Comparison of ENCODE assay signal across 24 mouse cellular contexts in the genomic region with DNA sequence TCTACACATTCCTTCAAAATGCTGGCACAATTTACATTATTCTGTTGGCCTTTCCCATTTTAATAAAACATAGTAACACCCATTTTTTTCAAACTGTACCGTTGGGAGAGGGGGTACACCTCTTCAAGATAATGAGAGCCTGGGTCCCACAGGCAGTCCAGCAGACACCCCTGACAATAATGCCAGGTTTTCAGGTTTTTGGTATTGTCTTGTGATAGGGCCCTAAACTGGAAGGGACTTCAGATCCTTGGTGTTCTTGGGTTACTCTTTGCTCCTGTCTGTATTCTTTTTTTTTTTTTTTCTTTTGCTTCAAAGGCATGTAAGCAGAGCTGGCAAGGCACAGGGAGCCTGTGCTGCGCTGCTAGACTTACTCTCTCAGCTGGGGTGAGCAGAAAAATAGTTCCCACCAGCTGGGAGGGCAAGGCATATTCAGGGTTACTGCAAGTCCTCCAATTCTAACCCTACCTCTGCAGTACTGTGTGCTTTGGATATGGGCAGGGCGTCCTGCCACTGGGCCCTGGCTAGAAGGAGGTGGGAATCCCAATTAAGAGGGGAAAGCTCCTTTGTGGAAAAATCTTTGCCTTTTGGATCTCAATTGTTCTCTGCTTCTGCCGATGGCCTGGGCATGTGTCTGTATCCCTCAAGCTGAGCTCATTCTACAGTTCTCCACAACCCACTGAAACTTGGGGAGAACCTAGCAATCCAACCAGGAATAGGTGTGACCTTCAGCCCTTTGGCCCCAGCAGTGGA. TPM values are rescaled to one million over a fixed set of nuclear protein-coding genes. Genes with fewer than 3 reads are reported as not detected.
DNase-seq lines count a peak whose midpoint lies in the region; ATAC-seq and TF ChIP-seq lines count a peak whose summit lies in the region.
"Had no signal": no experiment of that assay in that cellular context is flagged by ENCODE, and none has a peak within 500 bp of the region (broad histone marks: within the 10 kb centered on the region; RNA-seq: fewer than 3 reads in every experiment).

No protein-coding gene starts in this region.

- TF ChIP-seq POLR2A in brain, embryonic 14.5 days (IDR thresholded peaks at IDR 0.05; ENCODE audit: borderline replicate concordance, extremely low read depth, insufficient read depth, insufficient read length, poor library complexity, severe bottlenecking), result no peak
- no peak for TF ChIP-seq POLR2A in thymus, adult 2 months (IDR thresholded peaks at IDR 0.05; ENCODE audit: control insufficient read depth, extremely low read depth, insufficient read depth, low read length, poor library complexity)

- H3K4me1 ChIP-seq in hindbrain, embryonic 15.5 days (replicated peaks), result peaks cover 11% of the 10 kb centered on the region; the same call in 1 of the 2 replicates
- peaks cover 27% of the 10 kb centered on the region for H3K4me1 ChIP-seq in midbrain, embryonic 14.5 days (ENCODE audit: control insufficient read depth, insufficient read depth, low read length)
- no peaks in the 10 kb centered on the region for H3K4me1 ChIP-seq in thymus, adult 2 months (replicated peaks; ENCODE audit: control insufficient read depth, insufficient read depth, low read length)
- H3K4me1 ChIP-seq: liver, embryonic 13.5 days had no signal

- H3K9me3 ChIP-seq in hindbrain, embryonic 15.5 days, result no peaks in the 10 kb centered on the region
- no peaks in the 10 kb centered on the region for H3K9me3 ChIP-seq in midbrain, embryonic 14.5 days (ENCODE audit: control insufficient read depth, low read length)
- H3K9me3 ChIP-seq: heart, embryonic 12.5 days; kidney, embryonic 15.5 days; liver, embryonic 13.5 days had no signal

- peaks cover 88% of the 10 kb centered on the region for H3K27me3 ChIP-seq in hindbrain, embryonic 15.5 days
- peaks cover 42% of the 10 kb centered on the region for H3K27me3 ChIP-seq in midbrain, embryonic 14.5 days (ENCODE audit: control insufficient read depth, insufficient read depth, low read length)
- peaks cover 29% of the 10 kb centered on the region for H3K27me3 ChIP-seq in thymus, adult 2 months (ENCODE audit: control insufficient read depth, insufficient read depth, low read length)

- DNase-seq in cerebellum, adult 9-11 months, result peak; percentile 42
- no peak for DNase-seq in cerebellum, postnatal 14 days
- DNase-seq in brain, embryonic 14.5 days (ENCODE audit: low read depth), result peak; percentile 31
- DNase-seq in midbrain, embryonic 14.5 days, result no peak
- no peak for DNase-seq in thymus, adult 2 months
- no peak for DNase-seq in thymus, postnatal 10 days (ENCODE audit: low spot score in 2 of 2)
- DNase-seq: adrenal gland, postnatal 10 days; cerebellum, adult 8-10 months; gastrocnemius, postnatal 14 days; heart, postnatal 10 days; kidney, adult 11 months; kidney, postnatal 4 days; liver, embryonic 13.5 days; lung, adult 2 months; lung, postnatal 14 days; retina, postnatal 1 day; thymus, postnatal 4 days had no signal

- 12% methylated on average over 4 of the region's 4 CpGs for WGBS in hindbrain, embryonic 15.5 days
- WGBS in midbrain, embryonic 14.5 days, result 9% methylated on average over 4 of the region's 4 CpGs
- WGBS in thymus, adult 2 months, result 15% methylated on average over 4 of the region's 4 CpGs

- peak overlapping the region; percentile 21; the same call in 1 of the 2 replicates for H3K4me2 ChIP-seq in hindbrain, embryonic 15.5 days
- peak overlapping the region; percentile 79 for H3K4me2 ChIP-seq in midbrain, embryonic 14.5 days (ENCODE audit: low read length)
- H3K4me2 ChIP-seq: heart, embryonic 12.5 days; kidney, embryonic 15.5 days; liver, embryonic 13.5 days had no signal

- H3K27ac ChIP-seq in hindbrain, embryonic 15.5 days (replicated peaks), result no peak overlapping the region
- peak overlapping the region; percentile 93 for H3K27ac ChIP-seq in midbrain, embryonic 14.5 days (replicated peaks; ENCODE audit: low read depth, low read length)
- H3K27ac ChIP-seq in thymus, adult 2 months (ENCODE audit: control insufficient read depth, insufficient read depth, low read length), result no peak overlapping the region
- H3K27ac ChIP-seq: kidney, embryonic 15.5 days; liver, embryonic 13.5 days had no signal

- no peak for TF ChIP-seq CTCF in brain, embryonic 14.5 days (IDR thresholded peaks at IDR 0.05; ENCODE audit: borderline replicate concordance, extremely low read depth, insufficient read depth, insufficient read length)
- TF ChIP-seq CTCF in thymus, adult 2 months (IDR thresholded peaks at IDR 0.05; ENCODE audit: borderline replicate concordance, control insufficient read depth, extremely low read depth, insufficient read depth, low read length, poor library complexity), result no peak

- no peak overlapping the region for H3K4me3 ChIP-seq in hindbrain, embryonic 15.5 days
- H3K4me3 ChIP-seq in midbrain, embryonic 14.5 days (replicated peaks; ENCODE audit: low read depth, low read length), result peak overlapping the region; percentile 20; the same call in 1 of the 2 replicates
- H3K4me3 ChIP-seq in thymus, adult 2 months (ENCODE audit: control insufficient read depth, insufficient read depth, low read length), result no peak overlapping the region
- H3K4me3 ChIP-seq: heart, embryonic 12.5 days; kidney, embryonic 15.5 days; liver, embryonic 13.5 days had no signal

- no peak overlapping the region for H3K9ac ChIP-seq in hindbrain, embryonic 15.5 days
- peak overlapping the region; percentile 48 for H3K9ac ChIP-seq in midbrain, embryonic 14.5 days (replicated peaks; ENCODE audit: low read length)
- H3K9ac ChIP-seq: heart, embryonic 12.5 days; kidney, embryonic 15.5 days; liver, embryonic 13.5 days had no signal

- H3K36me3 ChIP-seq in hindbrain, embryonic 15.5 days, result no peaks in the 10 kb centered on the region
- H3K36me3 ChIP-seq in midbrain, embryonic 14.5 days (ENCODE audit: control insufficient read depth, insufficient read depth, low read length), result peaks cover 21% of the 10 kb centered on the region
- no peaks in the 10 kb centered on the region for H3K36me3 ChIP-seq in thymus, adult 2 months (ENCODE audit: control insufficient read depth, insufficient read depth, low read length)
- H3K36me3 ChIP-seq: heart, embryonic 12.5 days; kidney, embryonic 15.5 days; liver, embryonic 13.5 days had no signal

- no peak for ATAC-seq in hindbrain, embryonic 15.5 days (ENCODE audit: low FRiP score, low read depth)
- ATAC-seq in midbrain, embryonic 14.5 days (ENCODE audit: low FRiP score, low TSS enrichment), result no peak
- ATAC-seq: forebrain, embryonic 14.5 days had no signal

RNA-seq across cellular contexts. Expression of a gene that starts 7.6 kb away (rescaled TPM):
- 16.2 and 30.9 TPM in 2 replicates for polyA plus RNA-seq in brain, embryonic 14.5 days (2012; rRNA removed)
- polyA plus RNA-seq in hindbrain, embryonic 15.5 days (2015; fragmentation: Nextera tagmentation; extraction: Ambion mirVana), result 0.60 and 1.3 TPM in 2 replicates
- 3.8 TPM in 2 replicates for polyA plus RNA-seq in midbrain, embryonic 14.5 days (2014; fragmentation: Nextera tagmentation; extraction: Ambion mirVana)
- 0.04 and 0.10 TPM in 2 replicates for polyA plus RNA-seq in thymus, adult 2 months (2012; rRNA removed)
- polyA plus RNA-seq: embryonic facial prominence, embryonic 14.5 days; forebrain, embryonic 14.5 days; heart, embryonic 12.5 days; liver, embryonic 13.5 days; lung, adult 2 months; neural tube, embryonic 11.5 days; spleen, adult 2 months had no signal

Comparison
In these comparisons a context has a peak if more than half of its experiments do, and no peak if none do; other contexts are left out.
1. DNase-seq: peak in cerebellum, adult 9-11 months (single experiment) and brain, embryonic 14.5 days (single experiment); none in cerebellum, postnatal 14 days (0 of 2), midbrain, embryonic 14.5 days (single experiment), thymus, adult 2 months (single experiment) and thymus, postnatal 10 days (0 of 2).